Mouse (Mus musculus) hematopoietic stem cell, adult 5-6 weeks (primary cell): ENCODE measurements at regions not wholly inside any gene's neighbourhood (a gene's known extent, or its start where the extent isn't known, plus 50 kb on each side); places are given as distances from the start of the nearest gene placed in this dataset.

Source experiments
- ATAC-seq, 2 experiments: fragments of 125-278 bp in 1 of 2; replicated peaks in 1 of 2; 2 replicates each; pipeline ENCODE4 v1.8.0; 2016 to 2017; ENCODE audit warnings: inconsistent platforms in 2 of 2, mild to moderate bottlenecking in 2 of 2, moderate number of reproducible peaks in 2 of 2, low read depth in 1 of 2, moderate TSS enrichment in 1 of 2; ENCODE audit not compliant: low FRiP score in 2 of 2, poor library complexity in 2 of 2, severe bottlenecking in 2 of 2, insufficient read depth in 1 of 2, low TSS enrichment in 1 of 2

- ATAC-seq, result peak; percentile 58 to 61; a peak in 2 of 4 replicates
These were observed 469.7 kb downstream of the Rps24 start for GRCm38 (mm10) chr14:24956528-24957210.

GRCm38 (mm10) chr14:24957392-24957791 lies 470.5 kb downstream of the Rps24 start:
- ATAC-seq, result no peak

- no peak for ATAC-seq
These were observed 471.9 kb downstream of the Rps24 start for GRCm38 (mm10) chr14:24958821-24959220.

GRCm38 (mm10) chr14:24959401-24959800 lies 472.5 kb downstream of the Rps24 start:
- ATAC-seq, result no peak

GRCm38 (mm10) chr14:24960082-24960482 lies 473.2 kb downstream of the Rps24 start:
- no peak for ATAC-seq

GRCm38 (mm10) chr14:24960875-24961274 lies 473.9 kb downstream of the Rps24 start:
- ATAC-seq, result no peak

GRCm38 (mm10) chr14:24961721-24962120 lies 474.8 kb downstream of the Rps24 start:
- no peak for ATAC-seq

- ATAC-seq, result no peak
These were observed 482.7 kb downstream of the Rps24 start for GRCm38 (mm10) chr14:24969584-24969983.

GRCm38 (mm10) chr14:24972357-24972756 lies 485.4 kb downstream of the Rps24 start:
- no peak for ATAC-seq

GRCm38 (mm10) chr14:24973039-24973438 lies 485.9 kb upstream of the Zmiz1 start:
- ATAC-seq, result no peak

- ATAC-seq, result no peak
These were observed 485.4 kb upstream of the Zmiz1 start for GRCm38 (mm10) chr14:24973591-24973990.

GRCm38 (mm10) chr14:24982489-24982888 lies 476.5 kb upstream of the Zmiz1 start:
- ATAC-seq, result no peak

- no peak for ATAC-seq
These were observed 475.7 kb upstream of the Zmiz1 start for GRCm38 (mm10) chr14:24983279-24983678.

GRCm38 (mm10) chr14:24985806-24986359 lies 473.1 kb upstream of the Zmiz1 start:
- no peak for ATAC-seq

GRCm38 (mm10) chr14:24986404-24986803 lies 472.6 kb upstream of the Zmiz1 start:
- no peak for ATAC-seq

- no peak for ATAC-seq
These were observed 465.0 kb upstream of the Zmiz1 start for GRCm38 (mm10) chr14:24993751-24994658.

GRCm38 (mm10) chr14:24995226-24995625 lies 463.8 kb upstream of the Zmiz1 start:
- no peak for ATAC-seq

GRCm38 (mm10) chr14:24997786-24998509 lies 461.0 kb upstream of the Zmiz1 start:
- no peak for ATAC-seq
